Mouse (Mus musculus): ENCODE data around the gene B3glct.
A peak's percentile ranks its signal among the peaks of the same experiment; 100 is the strongest.

Gene B3glct

DNA sequence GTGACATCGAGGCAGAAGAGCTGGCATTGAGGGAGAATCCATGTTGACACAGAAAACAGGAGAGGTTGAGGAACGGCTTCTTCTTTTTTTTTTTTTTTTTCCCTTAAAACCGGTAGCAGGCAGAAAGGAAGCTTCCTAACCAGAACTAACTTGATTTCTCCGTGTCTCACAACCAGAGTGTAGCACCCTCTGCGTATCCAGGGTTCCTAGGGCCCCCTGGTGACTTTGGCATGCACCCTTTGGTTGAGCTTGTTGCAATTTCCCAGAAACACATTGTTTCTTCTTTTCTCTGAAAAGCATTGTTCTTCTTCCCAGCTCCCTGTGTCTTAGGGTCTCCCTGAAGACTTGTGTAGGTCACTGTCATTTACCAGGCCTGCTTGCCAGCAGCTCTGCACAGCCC, 73.8 kb downstream of the B3glct start:
- DNase-seq, result no peak

DNA sequence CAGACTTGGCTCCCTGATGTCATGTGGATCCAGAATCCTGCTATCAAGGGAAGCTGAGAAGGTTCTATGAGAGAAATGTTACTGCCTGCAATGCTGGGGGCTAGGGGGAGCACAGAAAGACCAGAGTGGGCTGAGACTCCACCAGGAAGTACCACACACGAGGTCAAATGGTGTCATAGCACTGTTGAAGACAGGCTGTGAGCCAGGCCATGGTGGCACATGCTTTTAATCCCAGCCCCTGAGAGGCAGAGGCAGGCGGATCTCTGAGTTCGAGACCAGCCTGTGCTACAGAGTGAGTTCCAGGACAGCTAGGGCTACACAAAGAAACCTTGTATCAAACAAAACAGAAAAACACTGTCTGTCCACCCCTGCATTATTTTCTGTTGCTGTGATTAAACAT, 75.0 kb downstream of the B3glct start:
- DNase-seq, result no peak

DNA sequence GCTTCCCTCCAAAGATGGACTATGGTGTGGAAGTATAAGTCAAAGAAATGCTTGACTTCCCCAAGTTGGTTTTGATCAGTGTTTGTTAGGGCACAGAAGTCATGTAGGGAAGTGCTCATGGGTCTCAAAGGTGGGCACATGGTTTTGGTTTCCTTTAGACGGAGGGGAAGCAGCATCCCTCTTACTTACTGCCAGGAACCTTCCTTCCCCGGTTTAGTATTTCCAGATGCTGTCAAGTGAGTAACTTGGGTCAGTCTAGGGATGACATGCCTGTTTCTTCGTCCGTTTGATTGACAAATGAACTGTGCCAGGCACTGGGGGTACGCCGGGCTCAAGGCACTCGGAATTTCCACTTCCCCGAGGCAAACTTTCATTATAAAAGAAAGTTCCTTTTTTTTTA, 89.1 kb downstream of the B3glct start:
- DNase-seq, result no peak

DNA sequence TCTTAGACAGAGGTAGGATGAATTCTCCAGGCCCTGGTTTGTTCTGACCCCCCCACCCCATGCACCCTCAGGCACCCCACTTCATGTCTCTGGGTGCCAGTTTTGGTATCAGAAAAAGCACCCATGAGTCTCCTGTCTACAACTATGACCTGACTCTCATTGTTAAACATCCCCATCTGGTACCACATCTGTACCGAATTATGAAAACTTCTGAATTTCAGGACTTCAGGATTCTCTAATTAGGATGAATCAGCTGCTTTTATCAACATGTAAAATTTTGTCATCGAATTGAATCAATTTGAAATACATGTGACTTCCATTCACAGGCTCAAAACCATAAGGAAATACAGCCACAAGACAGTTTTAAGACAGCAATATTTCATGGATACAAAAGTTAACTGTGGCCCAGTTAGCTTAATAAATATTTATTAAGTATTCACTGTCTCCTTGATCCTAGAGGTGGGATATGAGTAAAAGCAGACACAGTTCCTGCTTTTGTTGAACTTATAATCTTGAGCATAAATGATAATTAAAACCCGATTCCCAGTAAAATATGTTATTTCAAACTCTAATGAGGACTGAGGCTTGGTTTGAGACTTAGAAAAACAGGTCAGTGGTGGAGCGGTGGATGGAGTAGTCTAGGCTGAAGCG, 89.7 kb downstream of the B3glct start:
- DNase-seq, result no peak

DNA sequence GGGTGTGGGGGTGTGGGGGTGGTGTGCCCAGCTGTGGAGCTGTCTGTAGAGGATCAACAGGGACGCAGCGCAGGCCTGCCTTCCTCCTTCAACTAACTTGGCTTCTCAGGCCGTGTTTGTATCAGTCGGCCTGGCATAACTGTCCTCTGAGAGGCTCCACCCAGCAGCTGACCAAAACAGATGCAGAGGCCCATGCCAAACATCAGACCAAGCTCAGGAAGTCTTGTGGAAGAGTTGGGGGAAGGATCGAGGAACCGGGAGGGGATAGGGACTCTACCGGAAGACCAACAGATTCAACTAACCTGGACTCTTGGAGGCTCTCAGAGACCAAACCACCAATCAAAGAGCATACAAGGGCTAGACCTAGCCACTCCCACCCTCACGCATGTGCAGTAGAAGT, 91.6 kb downstream of the B3glct start:
- no peak for DNase-seq

DNA sequence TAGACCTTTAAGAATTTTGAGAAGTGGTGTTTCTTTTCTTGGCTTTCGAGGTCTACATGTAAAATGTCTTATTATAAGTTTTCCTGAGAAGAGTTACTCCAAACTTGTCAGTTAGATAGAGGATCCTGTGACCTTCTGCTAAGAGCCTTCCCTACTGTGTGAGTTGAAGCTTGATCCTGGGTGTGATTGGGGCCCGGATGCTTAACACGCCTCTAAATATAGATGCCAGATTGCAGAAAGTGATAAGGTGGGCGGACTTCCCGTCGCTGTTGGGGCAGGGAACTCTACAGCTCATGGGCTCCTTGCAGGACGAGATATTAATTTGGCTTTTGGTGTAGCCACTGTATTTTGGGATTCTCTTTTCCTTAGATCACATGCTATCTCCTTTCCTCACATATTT, 98.0 kb downstream of the B3glct start:
- no peak for DNase-seq

DNA sequence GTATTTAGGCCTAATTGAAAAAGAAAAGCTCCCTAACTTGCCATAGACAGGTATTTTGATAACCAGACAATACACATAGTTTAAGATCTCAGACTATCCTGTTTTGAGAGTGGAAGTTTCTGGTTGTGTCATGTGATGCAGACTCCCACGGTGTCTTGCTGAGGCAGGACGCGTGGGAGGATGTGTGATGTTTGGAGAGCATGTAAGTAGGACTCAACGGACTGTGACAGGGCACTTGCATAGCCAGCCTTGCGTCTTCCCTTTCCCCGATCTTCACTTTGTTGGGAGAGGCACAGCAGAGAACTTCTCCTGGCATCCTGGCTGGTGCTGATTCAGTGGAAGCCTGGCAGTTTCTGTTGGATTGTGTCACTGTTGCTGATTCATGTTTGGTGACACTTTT, 101.7 kb downstream of the B3glct start:
- no peak for DNase-seq

DNA sequence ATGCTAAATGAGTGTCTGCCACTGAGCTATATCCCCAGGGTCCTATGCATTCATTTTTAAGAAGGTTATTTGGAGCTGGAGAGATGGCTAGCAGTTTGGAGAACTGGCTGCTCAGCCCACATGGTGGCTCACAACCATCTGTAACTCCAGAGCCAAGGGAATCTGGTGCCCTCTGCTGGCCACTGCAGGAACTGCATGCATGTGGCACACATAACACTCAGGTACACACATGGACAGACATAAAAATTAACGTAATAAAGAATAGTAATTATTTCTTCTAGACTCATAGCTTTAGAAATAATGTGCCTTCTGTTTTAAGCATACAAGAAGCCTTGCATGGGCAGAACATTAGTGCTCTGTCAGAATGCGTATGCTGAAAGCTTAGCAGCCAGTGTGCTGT, 102.4 kb downstream of the B3glct start:
- DNase-seq, result peak; percentile 25

DNA sequence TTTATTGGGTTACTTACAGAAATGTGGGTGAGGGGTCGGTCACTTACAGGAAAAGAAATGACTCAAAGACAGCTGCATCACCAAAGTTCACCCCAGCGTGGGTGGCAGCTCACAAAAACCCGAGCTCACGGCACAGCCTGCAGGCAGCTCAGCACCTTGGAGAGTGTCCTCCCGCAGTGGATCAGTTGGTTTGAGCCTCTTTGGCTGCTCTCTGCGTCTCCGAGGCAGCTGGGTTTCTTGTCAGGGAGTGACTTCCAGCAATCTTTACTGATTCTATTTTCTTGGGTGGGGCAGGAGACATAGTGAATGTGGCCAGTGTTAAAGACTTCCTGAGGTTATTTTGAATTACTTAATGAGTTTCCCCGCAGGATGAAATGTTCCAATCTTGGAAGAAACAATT, 112.1 kb downstream of the B3glct start:
- no peak for DNase-seq

DNA sequence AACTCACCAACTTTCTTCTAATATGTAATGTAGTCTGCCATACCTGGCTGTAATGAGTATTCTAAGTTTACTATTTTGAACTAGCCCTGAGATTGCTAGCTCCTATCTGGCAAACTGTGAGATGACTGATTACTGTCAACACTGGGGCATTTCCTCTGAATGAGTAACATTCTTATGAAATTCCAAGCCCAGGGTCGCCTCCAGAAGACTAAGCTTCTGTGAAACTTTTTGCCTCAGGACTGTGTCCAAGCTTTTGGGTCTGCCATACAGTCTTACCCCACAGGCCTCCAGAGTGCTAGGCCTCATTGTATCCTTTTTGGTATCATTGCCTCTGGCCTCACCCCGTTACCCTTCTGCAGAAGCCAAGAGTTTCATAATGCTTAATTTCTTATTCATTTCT, 132.0 kb downstream of the B3glct start:
- DNase-seq, result no peak

DNA sequence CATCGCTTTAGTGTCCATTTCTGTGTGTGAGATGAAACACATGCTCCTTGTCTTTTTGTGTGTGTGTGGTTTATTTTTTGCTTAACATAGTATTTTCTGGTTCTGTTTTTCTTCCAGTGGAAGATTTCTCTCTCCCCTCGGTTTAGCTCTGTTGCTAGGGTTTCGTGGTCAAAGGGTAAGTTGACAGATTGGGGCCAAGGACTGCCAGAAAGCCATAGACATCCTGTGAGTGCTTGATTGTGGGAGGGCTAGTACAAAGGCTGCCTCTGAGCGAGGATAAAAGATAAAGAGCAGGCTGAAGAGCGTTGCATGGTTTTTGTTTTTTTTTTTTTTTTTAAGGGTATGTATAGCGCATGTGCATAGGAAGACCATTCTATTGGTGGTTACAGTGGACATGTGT, 133.8 kb downstream of the B3glct start:
- no peak for DNase-seq

Measured in liver (tissue).